Mouse (Mus musculus): ENCODE measurements around the gene Tmem41a. TPM values are rescaled to one million over a fixed set of nuclear protein-coding genes. Genes with fewer than 3 reads are reported as not detected.

Gene Tmem41a
- total RNA-seq, 2 experiments from 2014 or later, result 4.7 to 5.4 TPM

- DNase-seq, result no peak
- intact Hi-C loops (cut with DNase I; ENCODE audit: low total_unique reads), result no loop called here
Measured at GRCm38 (mm10) chr16:21906902-21907301, 40.5 kb downstream of the Tmem41a start.

DNA sequence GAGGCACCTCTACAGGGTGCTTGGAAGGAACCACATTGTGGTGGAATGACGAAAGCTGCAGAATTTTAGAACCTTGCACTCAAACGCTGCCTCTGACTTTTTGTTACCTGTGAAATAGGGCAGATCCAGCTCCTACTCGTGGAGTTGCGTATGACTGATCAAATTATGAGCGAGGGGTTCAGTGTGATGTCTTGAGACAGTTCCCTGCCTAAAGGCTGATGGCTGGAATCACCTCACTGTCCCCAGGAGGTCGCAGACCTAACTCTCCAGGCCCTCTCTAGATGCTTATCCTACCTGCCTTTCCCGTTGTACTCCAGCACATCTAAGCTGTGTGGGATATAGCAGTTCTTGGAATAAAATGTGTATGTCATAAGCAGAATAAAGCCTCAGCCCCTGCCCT, 41.4 kb downstream of the Tmem41a start:
- intact Hi-C loops (cut with DNase I; ENCODE audit: low total_unique reads), result no loop called here

GRCm38 (mm10) chr16:21904636-21905035, 42.7 kb downstream of the Tmem41a start:
- intact Hi-C loops (cut with DNase I; ENCODE audit: low total_unique reads), result no loop called here
- DNase-seq, result no peak

More for the DNA sequence above, 41.4 kb downstream of the Tmem41a start:
- DNase-seq, result no peak

DNA sequence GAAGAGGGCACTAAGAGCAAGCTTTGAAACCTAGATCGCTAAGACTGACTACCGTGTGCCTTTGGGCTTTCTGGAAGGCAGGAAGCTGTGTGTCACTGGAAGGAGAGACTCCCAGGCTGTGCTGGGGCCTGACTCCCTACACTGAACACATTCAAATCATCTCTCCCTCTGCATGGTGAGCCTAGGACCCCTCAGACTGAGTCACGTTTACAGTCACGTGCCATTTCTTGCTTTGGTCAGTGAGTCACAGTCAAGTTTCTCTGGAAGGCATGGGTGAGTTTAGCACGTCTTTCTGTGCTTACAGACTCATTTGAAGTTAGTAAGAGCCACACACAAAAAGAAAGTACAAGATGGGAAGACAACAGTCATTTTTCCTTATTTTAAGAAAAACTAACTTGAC, 46.1 kb downstream of the Tmem41a start:
- no peak for DNase-seq
- intact Hi-C loops (cut with DNase I; ENCODE audit: low total_unique reads), result no loop called here

DNA sequence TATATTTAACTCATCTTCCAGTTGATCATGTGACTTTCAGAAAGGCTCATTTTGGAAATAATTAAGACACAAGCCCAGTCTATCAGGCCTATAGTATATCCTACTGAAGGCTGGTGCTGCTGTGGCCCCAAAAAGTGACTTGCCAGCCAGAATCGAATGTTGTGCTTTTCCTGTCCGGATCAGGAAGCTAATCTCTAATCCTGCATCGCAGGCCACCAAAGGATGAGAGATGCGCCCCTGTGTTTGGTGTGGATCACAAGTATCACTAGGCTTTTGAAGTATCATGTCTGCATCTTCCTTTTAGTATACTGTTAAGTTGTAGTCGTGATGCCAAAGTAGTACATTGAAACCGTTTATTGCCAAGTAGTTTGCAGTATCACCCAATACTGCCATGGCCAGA, 53.5 kb downstream of the Tmem41a start:
- no peak for DNase-seq
- intact Hi-C loops (cut with DNase I; ENCODE audit: low total_unique reads), result no loop called here

DNA sequence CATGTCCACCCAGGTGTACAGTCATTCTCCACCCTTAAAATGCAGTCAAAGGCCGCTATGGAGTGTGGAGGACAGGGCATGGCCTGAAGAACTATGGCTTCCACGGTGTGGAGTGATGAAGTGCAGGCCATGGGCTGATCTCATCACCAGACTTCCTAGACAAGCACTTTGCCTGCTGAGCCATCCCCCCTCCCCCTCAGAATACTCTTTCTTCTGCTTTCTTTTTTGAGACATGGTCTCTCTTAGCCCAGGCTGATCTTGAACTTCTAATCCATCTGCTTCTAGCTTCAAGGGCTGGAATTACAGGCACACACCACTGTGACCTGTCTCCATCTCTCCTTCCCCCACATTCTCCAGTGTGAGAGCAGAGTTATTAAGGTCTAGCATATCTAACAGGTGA, 59.8 kb downstream of the Tmem41a start:
- no peak for DNase-seq
- intact Hi-C loops (cut with DNase I; ENCODE audit: low total_unique reads), result no loop called here

Other genes with a start within 250 kb of the Tmem41a start
- gene Ehhadh, start 159.7 kb downstream of the Tmem41a start, total RNA-seq (2021), result 1 to 10 TPM; 3.2 to 3.7 TPM
- gene Map3k13, start 153.2 kb downstream of the Tmem41a start, total RNA-seq (2021), result under 1 TPM; 0.41 to 0.44 TPM
- under 1 TPM in 1 of 2 experiments, not detected in 1; 0.21 TPM for gene Liph, start 48.1 kb upstream of the Tmem41a start, total RNA-seq (2021)
- gene Senp2, start 61.9 kb upstream of the Tmem41a start, total RNA-seq (2021), result 10 to 100 TPM; 18.3 to 22.1 TPM
- 1 to 10 TPM; 4.7 to 6.9 TPM for gene Igf2bp2, start 215.7 kb upstream of the Tmem41a start, total RNA-seq (2021)

All from gastrocnemius, postnatal 14 days (tissue).